Mouse (Mus musculus) brown adipose tissue, adult 24 weeks (tissue): ENCODE results near the gene Map2. TPM values are rescaled to one million over a fixed set of nuclear protein-coding genes. Genes with fewer than 3 reads are reported as not detected.

Experiments
- H3K27ac ChIP-seq: fragments of 200-500 bp; replicated peaks from 2 replicates; pipeline ENCODE4 v1.5.1; 2012; ENCODE audit warnings: low read depth, mild to moderate bottlenecking, low read length
- H3K4me1 ChIP-seq: fragments of 200-500 bp; 2 replicates; pipeline ENCODE4 v1.6.1; 2012; ENCODE audit warnings: low read length, mixed read lengths; ENCODE audit not compliant: control insufficient read depth, insufficient read depth, insufficient read length
- H3K4me3 ChIP-seq: fragments of 200-500 bp; 2 replicates; pipeline ENCODE4 v1.5.1; 2012; ENCODE audit warnings: low read depth, mild to moderate bottlenecking, low read length, moderate library complexity; ENCODE audit not compliant: insufficient read depth
- polyA plus RNA-seq: library from polyadenylated mRNA; stranded (reverse); fragments of >200 nt; gene quantifications from 2 replicates; pipeline ENCODE4 v1.2.4, GENCODE M21; 2012; ENCODE audit not compliant: missing spikeins, insufficient read depth, insufficient read length

Map2 gene
- 1.9 and 3.6 TPM in 2 replicates for polyA plus RNA-seq

- Histone ChIP-seq H3K4me1 (no peaks in the 10 kb centered on the region; the same call in 1 of the 2 replicates), H3K4me3 (peak within 1 kb of the TSS; percentile 57), H3K27ac (no peak within 1 kb of the TSS)
Observed at GRCm38 (mm10) chr1:66175041-66175665, at the start of gene Map2. Map2 (plus strand) TSS chr1:66175273.

GRCm38 (mm10) chr1:66133014-66133413, 42.1 kb upstream of the Map2 start:
- Histone ChIP-seq H3K4me3 (no peak overlapping the region), H3K27ac (no peak overlapping the region), H3K4me1 (no peaks in the 10 kb centered on the region)

- no peak overlapping the region for H3K27ac ChIP-seq
- H3K4me1 ChIP-seq: no peaks in the 10 kb centered on the region
- H3K4me3 ChIP-seq: no peak overlapping the region
Observed at GRCm38 (mm10) chr1:66135324-66135723, 39.7 kb upstream of the Map2 start.

GRCm38 (mm10) chr1:66140686-66141085, 34.4 kb upstream of the Map2 start:
- H3K27ac ChIP-seq: no peak overlapping the region
- no peak overlapping the region for H3K4me3 ChIP-seq
- H3K4me1 ChIP-seq: no peaks in the 10 kb centered on the region

GRCm38 (mm10) chr1:66145180-66145579, 29.9 kb upstream of the Map2 start:
- Histone ChIP-seq H3K27ac (no peak overlapping the region), H3K4me3 (no peak overlapping the region), H3K4me1 (no peaks in the 10 kb centered on the region)

DNA sequence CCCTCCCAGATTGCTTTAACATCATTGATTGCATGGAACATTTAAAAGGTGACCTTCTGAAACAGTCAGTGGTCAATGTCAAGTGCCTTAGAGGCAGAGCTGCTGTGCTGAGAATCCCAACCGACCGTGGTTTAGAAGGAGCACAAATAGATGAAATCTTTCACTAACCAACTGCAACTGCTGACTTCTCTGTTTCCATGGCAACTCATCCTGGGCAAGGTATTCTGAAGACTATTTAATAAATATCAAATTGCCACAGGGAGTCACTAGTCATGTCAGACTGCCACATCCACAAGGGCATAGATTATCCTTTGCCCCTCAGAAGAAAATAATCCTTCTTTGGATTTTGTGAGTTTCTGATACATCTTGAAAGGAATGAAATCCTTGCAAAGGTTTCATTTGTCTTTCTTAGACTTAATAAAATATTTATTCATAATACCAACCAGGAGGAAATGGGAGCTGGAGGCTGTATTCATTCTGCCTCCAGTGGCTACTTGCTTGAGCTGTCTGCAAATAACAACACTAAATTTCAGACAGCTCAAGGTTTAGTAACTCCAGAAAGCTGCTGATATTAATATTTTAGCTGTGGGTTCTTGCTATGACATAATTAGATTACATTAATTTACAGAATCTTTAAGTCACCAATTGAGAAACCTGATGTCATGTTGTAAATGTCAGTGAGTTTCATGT, 26.1 kb upstream of the Map2 start:
- H3K27ac ChIP-seq: no peak overlapping the region
- H3K4me1 ChIP-seq: no peaks in the 10 kb centered on the region
- H3K4me3 ChIP-seq: no peak overlapping the region

GRCm38 (mm10) chr1:66150806-66151205, 24.3 kb upstream of the Map2 start:
- Histone ChIP-seq H3K4me3 (no peak overlapping the region), H3K27ac (no peak overlapping the region), H3K4me1 (no peaks in the 10 kb centered on the region)

DNA sequence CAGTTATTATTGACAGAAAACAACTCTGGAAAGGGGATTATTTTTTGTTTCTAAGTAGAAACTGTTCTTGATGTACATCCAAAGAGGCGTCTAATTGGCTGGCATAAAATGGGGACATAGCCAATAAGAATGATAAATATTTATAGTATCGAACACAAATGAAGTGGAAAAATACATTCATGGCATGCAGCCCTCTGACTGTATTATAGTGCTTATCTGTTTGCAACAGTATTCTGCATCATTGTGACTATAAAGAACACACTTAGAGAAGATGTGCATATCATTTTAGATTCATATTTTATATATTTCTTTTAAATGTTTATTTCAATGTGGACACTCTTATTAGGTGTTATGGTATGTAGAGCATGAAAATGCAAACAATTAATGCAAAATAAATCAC, 17.9 kb upstream of the Map2 start:
- Histone ChIP-seq H3K27ac (no peak overlapping the region), H3K4me1 (no peaks in the 10 kb centered on the region), H3K4me3 (no peak overlapping the region)

DNA sequence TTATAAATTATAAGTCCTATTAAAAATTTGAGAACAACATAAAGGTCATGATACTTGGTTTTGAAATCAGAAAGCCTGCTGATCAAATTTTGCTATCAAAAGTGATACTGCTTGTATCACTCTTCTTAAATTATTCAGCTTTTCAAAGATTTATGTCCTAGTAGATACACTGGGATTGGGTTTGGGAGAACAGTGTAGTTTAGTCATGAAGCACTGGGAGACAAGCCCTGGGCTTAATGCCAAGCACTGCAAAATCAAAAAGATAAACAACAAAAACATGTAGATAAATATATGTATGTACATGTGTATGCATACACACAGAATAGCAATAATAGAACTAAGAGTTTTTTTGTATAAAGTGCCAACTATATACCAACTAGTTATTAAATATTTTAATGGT, 17.5 kb upstream of the Map2 start:
- H3K27ac ChIP-seq: no peak overlapping the region
- no peaks in the 10 kb centered on the region for H3K4me1 ChIP-seq
- H3K4me3 ChIP-seq: no peak overlapping the region

DNA sequence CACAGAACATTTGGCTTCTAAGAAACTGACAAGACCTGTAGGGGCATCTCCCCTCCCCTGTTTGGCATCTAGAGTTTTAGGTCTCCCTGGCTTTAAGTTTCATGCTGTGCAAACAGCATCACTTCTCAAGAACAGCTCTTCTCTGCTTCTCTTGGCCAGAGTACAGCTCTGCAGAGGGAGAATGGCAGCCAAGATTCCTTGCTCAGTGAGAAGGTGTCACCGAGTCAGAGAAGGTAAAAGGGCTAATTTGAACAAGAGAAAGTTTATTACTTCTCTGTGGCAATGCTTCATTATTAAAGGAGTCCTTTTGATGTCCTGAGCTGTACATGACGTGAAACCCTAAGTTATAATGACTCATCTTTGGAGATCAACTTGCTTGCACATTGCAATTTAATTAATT, 10.4 kb upstream of the Map2 start:
- Histone ChIP-seq H3K27ac (no peak overlapping the region), H3K4me3 (no peak overlapping the region), H3K4me1 (no peaks in the 10 kb centered on the region)

- Histone ChIP-seq H3K4me1 (no peaks in the 10 kb centered on the region), H3K4me3 (no peak overlapping the region), H3K27ac (no peak overlapping the region; the same call in 1 of the 2 replicates)
Observed at GRCm38 (mm10) chr1:66168722-66169121, 6.4 kb upstream of the Map2 start.

DNA sequence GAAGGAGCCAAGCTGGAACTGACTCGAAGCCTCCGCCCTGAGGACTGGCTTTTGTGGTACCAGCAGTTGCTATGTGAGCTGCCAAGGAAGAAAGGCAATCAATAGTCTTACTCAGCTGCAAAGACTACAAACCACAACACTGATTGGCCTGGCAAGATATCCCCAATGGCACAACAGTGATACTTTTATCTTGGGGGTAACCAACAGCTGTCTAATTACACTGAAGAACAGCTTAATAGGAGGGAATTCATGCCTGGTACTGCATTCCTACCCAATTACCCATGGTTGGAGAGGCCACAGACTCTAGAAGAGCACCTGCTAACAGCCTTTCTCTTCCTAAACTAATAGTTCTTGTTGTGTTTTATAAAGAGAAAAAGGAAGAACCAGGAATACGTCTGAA, 2.9 kb upstream of the Map2 start:
- no peaks in the 10 kb centered on the region; the same call in 1 of the 2 replicates for H3K4me1 ChIP-seq
- H3K27ac ChIP-seq: no peak overlapping the region
- no peak overlapping the region for H3K4me3 ChIP-seq

GRCm38 (mm10) chr1:66173630-66174029, 1.4 kb upstream of the Map2 start:
- no peak overlapping the region for H3K4me3 ChIP-seq
- no peaks in the 10 kb centered on the region; the same call in 1 of the 2 replicates for H3K4me1 ChIP-seq
- no peak overlapping the region for H3K27ac ChIP-seq

- Histone ChIP-seq H3K4me3 (no peak overlapping the region), H3K4me1 (no peaks in the 10 kb centered on the region; the same call in 1 of the 2 replicates), H3K27ac (no peak overlapping the region)
Observed at GRCm38 (mm10) chr1:66176012-66176837, 1.2 kb downstream of the Map2 start.

DNA sequence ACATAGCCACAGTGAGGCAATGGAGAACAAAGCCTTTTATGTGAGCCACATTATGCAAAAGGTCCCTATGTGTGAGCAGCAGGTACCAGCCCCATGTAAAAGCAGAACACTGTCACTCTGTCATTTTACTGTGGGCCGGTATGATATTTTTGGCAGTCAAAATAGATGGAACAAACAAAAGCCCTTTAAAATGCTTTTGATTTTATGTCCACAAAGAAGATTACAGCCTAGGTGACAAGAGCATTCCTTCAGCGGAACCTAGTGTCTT, 1.7 kb downstream of the Map2 start:
- H3K4me1 ChIP-seq: no peaks in the 10 kb centered on the region; the same call in 1 of the 2 replicates
- H3K4me3 ChIP-seq: no peak overlapping the region
- H3K27ac ChIP-seq: no peak overlapping the region
